Mouse (Mus musculus) lung, adult 2 months (tissue): ENCODE results near the gene Camp.

Experiments
- CTCF ChIP-seq: fragments of 200-500 bp; IDR thresholded peaks from 2 replicates; pipeline ENCODE4 v1.5.1; 2011; ENCODE audit warnings: mild to moderate bottlenecking, low read length, control low read depth; ENCODE audit not compliant: insufficient read depth
- POLR2A ChIP-seq: fragments of 200-500 bp; IDR thresholded peaks from 2 replicates; pipeline ENCODE4 v1.6.1; 2011; ENCODE audit warnings: low read depth, mild to moderate bottlenecking, control low read depth, low read length, borderline replicate concordance; ENCODE audit errors: extremely low read depth

DNA sequence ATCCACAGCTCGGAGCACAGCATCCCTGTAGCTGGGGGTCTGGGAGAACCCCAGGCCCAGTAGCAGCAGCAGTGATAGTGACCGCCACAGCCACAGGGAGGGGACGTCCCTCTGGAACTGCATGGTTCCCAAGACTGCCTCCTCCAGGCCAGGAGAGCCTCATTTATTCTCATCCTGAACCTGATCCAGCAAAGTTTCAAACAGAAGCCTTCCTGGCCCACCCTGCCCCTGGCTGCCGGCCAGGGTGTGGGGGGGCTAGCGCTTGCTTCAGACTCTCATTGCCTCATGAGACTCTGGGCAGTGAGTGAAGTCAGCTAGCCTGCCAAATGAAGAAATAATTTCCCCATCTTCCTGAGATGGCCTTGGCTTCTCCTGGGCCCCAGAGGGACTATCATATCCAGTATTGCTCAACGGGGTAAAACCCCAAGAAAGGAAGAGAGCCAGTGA lies at the start of gene Camp:
- TF ChIP-seq CTCF: no peak
- no peak for TF ChIP-seq POLR2A
